Mouse (Mus musculus) kidney, postnatal 0 days (tissue): Measurements from ENCODE around the gene Trim11. TPM values are rescaled to one million over a fixed set of nuclear protein-coding genes. Genes with fewer than 3 reads are reported as not detected.
A peak's percentile ranks its signal among the peaks of the same experiment; 100 is the strongest.
"Not testable (repeated sequence)": the region's sequence is repeated elsewhere in the genome, so short reads cannot be mapped to it uniquely, and the experiment has no call there.

Experiments used
- ATAC-seq: fragments of 200-750 bp; cut with Nextera tagmentation; replicated peaks from 2 replicates; pipeline ENCODE4 v1.8.0; 2017; ENCODE audit warnings: low read depth, moderate number of reproducible peaks, moderate TSS enrichment, moderate library complexity; ENCODE audit not compliant: low FRiP score
- DNase-seq: peaks from one replicate; pipeline ENCODE4 v3.0.0-alpha.2; 2016; ENCODE audit warnings: low spot score
- H3K27ac ChIP-seq: fragments of 300-500 bp; sonication (generic); 2 replicates; pipeline ENCODE4 v1.5.1; 2014; ENCODE audit warnings: mild to moderate bottlenecking
- H3K27me3 ChIP-seq: fragments of 300-500 bp; sonication (generic); 2 replicates; pipeline ENCODE4 v1.6.1; 2014; ENCODE audit warnings: low read length, mixed read lengths; ENCODE audit not compliant: insufficient read depth
- H3K36me3 ChIP-seq: fragments of 300-500 bp; sonication (generic); 2 replicates; pipeline ENCODE4 v1.6.1; 2014; ENCODE audit warnings: low read length, mixed read lengths; ENCODE audit not compliant: insufficient read depth
- H3K4me1 ChIP-seq: fragments of 300-500 bp; sonication (generic); replicated peaks from 2 replicates; pipeline ENCODE4 v1.6.1; 2014; ENCODE audit warnings: antibody characterized with exemption, low read length, mixed read lengths; ENCODE audit not compliant: insufficient read depth
- H3K4me2 ChIP-seq: fragments of 300-500 bp; sonication (generic); 2 replicates; pipeline ENCODE4 v1.6.1; 2014; ENCODE audit warnings: mild to moderate bottlenecking, low read length, moderate library complexity, mixed read lengths
- H3K4me3 ChIP-seq: fragments of 300-500 bp; sonication (generic); replicated peaks from 2 replicates; pipeline ENCODE4 v1.5.1; 2014; ENCODE audit warnings: low read depth, low read length
- H3K9ac ChIP-seq: fragments of 300-500 bp; sonication (generic); 2 replicates; pipeline ENCODE4 v1.6.1; 2014; ENCODE audit warnings: low read depth, low read length
- H3K9me3 ChIP-seq: fragments of 300-500 bp; sonication (generic); replicated peaks from 2 replicates; pipeline ENCODE4 v1.6.1; 2016; ENCODE audit warnings: low read length, inconsistent platforms, mixed read lengths
- CTCF ChIP-seq: IDR thresholded peaks from 2 replicates; pipeline ENCODE4 v1.5.1; 2016; ENCODE audit warnings: antibody characterized with exemption, low read depth, mild to moderate bottlenecking, moderate library complexity
- WGBS: fragments of 180-500 bp; shearing (Covaris S2); extraction: QIAGEN DNeasy Blood & Tissue Kit; methylation state at CpG from one replicate; pipeline ENCODE4 v1.1.7; 2014; 5-methylcytosine and 5-hydroxymethylcytosine counted together
- polyA plus RNA-seq: library from polyadenylated mRNA; unstranded; fragments of >200 nt; fragmentation: Nextera tagmentation; extraction: Ambion mirVana; gene quantifications from 2 replicates; pipeline ENCODE4 v1.2.1, GENCODE M21; 2015

Trim11 gene
- polyA plus RNA-seq, 1 experiment from 2014 or later: 16.3 TPM

DNA sequence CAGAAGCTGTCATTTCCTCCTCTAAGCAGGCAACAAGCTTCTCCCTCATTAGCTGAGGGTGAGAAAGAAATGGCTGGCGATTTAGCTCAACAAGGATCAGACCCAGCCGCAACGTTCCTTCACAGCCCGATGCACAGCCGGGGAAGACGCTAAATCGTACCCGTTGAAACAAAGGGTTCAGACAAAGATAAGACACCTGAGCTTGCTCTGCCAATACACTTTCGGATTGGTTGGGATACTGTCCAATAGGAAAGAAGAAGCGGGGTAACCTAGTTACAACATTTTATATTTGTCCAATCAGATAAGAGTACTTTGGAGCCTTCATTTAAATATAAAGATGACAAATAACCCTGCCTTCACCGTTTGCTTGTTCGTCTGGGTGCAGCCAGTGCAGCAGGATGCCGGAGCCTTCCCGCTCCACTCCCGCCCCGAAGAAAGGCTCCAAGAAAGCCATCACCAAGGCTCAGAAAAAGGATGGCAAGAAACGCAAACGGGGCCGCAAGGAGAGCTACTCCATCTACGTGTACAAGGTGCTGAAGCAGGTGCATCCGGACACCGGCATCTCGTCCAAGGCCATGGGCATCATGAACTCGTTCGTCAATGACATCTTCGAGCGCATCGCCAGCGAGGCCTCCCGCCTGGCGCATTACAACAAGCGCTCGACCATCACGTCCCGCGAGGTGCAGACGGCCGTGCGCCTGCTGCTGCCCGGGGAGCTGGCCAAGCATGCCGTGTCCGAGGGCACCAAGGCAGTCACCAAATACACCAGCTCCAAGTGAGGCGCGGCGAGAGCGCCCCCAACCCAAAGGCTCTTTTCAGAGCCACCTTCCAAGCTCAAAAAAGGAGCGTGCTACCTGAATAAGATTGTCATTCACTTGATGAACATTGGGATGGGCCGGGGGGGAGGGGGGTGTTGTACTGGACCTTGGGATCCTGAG lies 29.1 kb upstream of the Trim11 start, which contains the start of gene Hist3h2ba:
Hist3h2ba (plus strand) TSS at position 379 of the 938 bp plus-strand sequence.
- under 1% methylated on average over 48 of the region's 48 CpGs for WGBS
- no peaks in the 10 kb centered on the region for H3K9me3 ChIP-seq
- H3K27ac ChIP-seq: peak within 1 kb of the TSS; percentile 77
- H3K4me2 ChIP-seq: peak within 1 kb of the TSS; percentile 63
- H3K4me1 ChIP-seq: 0 out of 2 replicates have a peak, but pooled peaks cover 3% of the 10 kb centered on the region
- H3K4me3 ChIP-seq: peak within 1 kb of the TSS; percentile 38
- H3K9ac ChIP-seq: peak within 1 kb of the TSS; percentile 47; the same call in 1 of the 2 replicates
- ATAC-seq (peak; percentile 84), DNase-seq (peak; percentile 99)
- 0 out of 2 replicates have a peak, but pooled peaks have one; percentile 11 for TF ChIP-seq CTCF
- H3K27me3 ChIP-seq: no peaks in the 10 kb centered on the region; the same call in 1 of the 2 replicates
- no peaks in the 10 kb centered on the region for H3K36me3 ChIP-seq

DNA sequence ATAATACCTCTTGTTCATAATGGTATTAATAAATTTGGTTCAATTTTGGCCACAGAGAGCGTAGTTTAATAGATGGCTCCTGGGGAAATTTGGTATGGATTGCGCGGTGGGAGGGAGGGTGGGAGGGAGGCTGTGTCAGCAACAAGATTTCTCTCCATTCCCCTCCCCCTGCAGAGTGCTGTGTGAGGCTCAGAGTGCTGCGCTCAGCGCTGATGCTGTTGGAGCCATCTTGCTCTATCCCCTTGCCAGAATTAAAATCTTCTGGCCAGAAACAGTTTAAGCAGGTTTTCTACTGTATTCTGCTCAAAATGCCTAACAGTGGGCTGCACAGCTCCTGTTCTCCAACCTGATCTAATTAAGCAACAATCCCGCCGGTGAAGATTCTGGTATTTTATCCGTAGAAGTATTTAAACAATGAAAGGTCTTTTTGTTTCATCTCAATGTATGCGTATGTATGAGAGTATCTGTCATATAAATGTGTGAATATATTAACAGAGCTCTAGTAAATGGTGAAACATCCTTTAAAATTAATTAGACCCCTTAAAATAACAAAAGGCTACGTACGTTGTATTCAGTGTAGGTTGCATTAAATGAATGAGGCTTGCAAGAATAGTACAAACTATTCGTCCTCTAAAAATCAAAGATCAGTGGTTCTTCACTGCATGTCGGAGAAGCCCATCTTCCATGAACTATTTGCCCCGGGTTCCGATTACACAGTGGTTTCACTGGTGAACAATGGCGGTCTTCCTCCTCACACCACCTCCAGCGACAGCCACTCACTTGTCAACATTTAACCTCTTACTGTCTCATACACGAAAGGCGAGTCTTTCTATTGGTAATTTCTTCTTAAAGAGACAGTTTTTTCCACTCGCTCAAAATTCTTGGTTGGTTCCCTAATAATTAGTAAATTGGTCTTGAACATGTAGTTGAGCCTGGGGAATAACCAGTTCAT lies 28.1 kb upstream of the Trim11 start:
- Histone ChIP-seq H3K27ac (peak overlapping the region; percentile 61), H3K9ac (peak overlapping the region; percentile 47; the same call in 1 of the 2 replicates), H3K9me3 (no peaks in the 10 kb centered on the region), H3K27me3 (no peaks in the 10 kb centered on the region; the same call in 1 of the 2 replicates), H3K4me3 (peak overlapping the region; percentile 38), H3K4me1 (0 out of 2 replicates have a peak, but pooled peaks cover 3% of the 10 kb centered on the region), H3K4me2 (peak overlapping the region; percentile 63), H3K36me3 (no peaks in the 10 kb centered on the region)
- no peak for TF ChIP-seq CTCF
- ATAC-seq: no peak
- DNase-seq: peak; percentile 72
- WGBS: 9% methylated on average over 20 of the region's 20 CpGs

DNA sequence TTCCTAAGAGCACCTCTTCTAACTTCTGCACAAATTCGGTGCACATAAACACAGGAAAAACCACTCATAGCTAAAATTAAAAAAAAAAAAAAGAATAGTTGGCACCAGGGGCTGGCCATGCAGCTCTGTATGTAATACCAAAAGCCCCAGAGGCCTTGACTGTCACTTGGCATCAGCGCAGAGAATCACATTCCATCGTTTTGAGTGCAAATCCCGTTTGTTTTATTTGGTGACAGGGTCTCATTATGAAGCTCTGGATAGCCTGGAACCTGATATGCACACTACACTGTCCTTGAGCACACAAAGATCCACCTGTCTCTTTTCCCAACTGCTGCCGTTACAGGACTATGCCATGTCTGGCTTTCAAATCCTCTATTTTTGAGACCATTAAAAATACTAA lies 26.7 kb upstream of the Trim11 start:
- no peak for ATAC-seq
- Histone ChIP-seq H3K4me2 (no peak overlapping the region), H3K4me3 (no peak overlapping the region), H3K9me3 (no peaks in the 10 kb centered on the region), H3K4me1 (0 out of 2 replicates have a peak, but pooled peaks cover 3% of the 10 kb centered on the region), H3K9ac (no peak overlapping the region), H3K27me3 (no peaks in the 10 kb centered on the region; the same call in 1 of the 2 replicates), H3K27ac (no peak overlapping the region), H3K36me3 (no peaks in the 10 kb centered on the region)
- DNase-seq: no peak
- no peak for TF ChIP-seq CTCF
- WGBS: 62% methylated on average over 5 of the region's 5 CpGs

DNA sequence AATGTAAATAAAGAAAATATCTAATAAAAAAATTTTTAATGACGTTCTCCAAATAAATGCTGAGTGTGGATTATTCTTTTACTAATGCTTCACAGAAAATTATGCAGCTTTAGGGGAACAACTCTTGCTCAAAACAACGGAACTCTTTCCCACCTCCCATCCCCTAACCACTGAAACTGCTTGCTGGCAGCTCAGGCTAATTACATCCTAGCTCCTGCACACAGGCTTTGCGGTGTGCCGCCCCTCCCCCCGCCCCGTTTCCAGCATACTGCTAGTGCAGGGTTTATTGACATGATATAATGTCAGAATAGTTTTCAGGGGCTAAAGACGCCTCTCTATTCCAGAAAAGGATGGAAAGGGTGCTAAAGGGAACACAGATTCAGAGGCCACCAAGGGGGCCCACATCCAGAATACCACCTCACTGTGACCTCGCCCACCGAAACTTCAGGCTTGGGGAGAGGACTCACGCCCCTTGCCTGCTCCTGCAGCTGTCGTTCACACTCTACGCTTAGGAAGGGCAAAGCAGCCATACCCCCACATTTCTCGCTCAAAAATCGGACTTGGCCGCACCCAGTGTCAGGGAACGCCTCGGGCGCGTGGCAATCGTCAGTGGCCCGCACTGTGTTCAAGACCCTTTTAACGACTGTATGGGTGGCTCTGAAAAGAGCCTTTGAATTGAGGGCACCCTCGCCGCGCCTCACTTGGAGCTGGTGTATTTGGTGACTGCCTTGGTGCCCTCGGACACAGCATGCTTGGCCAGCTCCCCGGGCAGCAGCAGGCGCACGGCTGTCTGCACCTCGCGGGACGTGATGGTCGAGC lies 24.3 kb upstream of the Trim11 start:
- DNase-seq (peak; percentile 44), ATAC-seq (peak; percentile 29)
- no peaks in the 10 kb centered on the region; the same call in 1 of the 2 replicates for H3K27me3 ChIP-seq
- no peaks in the 10 kb centered on the region for H3K36me3 ChIP-seq
- WGBS: 1% methylated on average over 33 of the region's 33 CpGs
- H3K9me3 ChIP-seq: no peaks in the 10 kb centered on the region
- peak overlapping the region; percentile 97 for H3K27ac ChIP-seq
- peak overlapping the region; percentile 56 for H3K9ac ChIP-seq
- peak overlapping the region; percentile 76 for H3K4me3 ChIP-seq
- H3K4me2 ChIP-seq: peak overlapping the region; percentile 66
- TF ChIP-seq CTCF: no peak
- peaks cover 10% of the 10 kb centered on the region; the same call in 1 of the 2 replicates for H3K4me1 ChIP-seq

DNA sequence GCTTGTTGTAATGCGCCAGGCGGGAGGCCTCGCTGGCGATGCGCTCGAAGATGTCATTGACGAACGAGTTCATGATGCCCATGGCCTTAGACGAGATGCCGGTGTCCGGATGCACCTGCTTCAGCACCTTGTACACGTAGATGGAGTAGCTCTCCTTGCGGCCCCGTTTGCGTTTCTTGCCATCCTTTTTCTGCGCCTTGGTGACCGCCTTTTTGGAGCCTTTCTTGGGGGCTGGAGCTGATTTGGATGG lies 23.8 kb upstream of the Trim11 start:
- H3K9me3 ChIP-seq, DNase-seq, H3K36me3 ChIP-seq, H3K27me3 ChIP-seq: not testable (repeated sequence)
- Histone ChIP-seq H3K9ac (peak overlapping the region; percentile 56; the same call in 1 of the 2 replicates), H3K4me2 (peak overlapping the region; percentile 66), H3K4me3 (peak overlapping the region; percentile 76), H3K27ac (peak overlapping the region; percentile 97), H3K4me1 (peaks cover 10% of the 10 kb centered on the region; the same call in 1 of the 2 replicates)
- 0% methylated on average over 11 of the region's 17 CpGs for WGBS
- ATAC-seq: peak; percentile 15; the same call in 1 of the 2 replicates
